Mouse (Mus musculus): Measurements from ENCODE around the gene Camk1d. TPM values are rescaled to one million over a fixed set of nuclear protein-coding genes. Genes with fewer than 3 reads are reported as not detected.

Gene Camk1d
- 10 to 100 TPM in 1 of 3 experiments, 1 to 10 TPM in 2; 8.0 to 13.0 (median 9.3) TPM for polyA plus RNA-seq (2017; shearing (Covaris generic))

DNA sequence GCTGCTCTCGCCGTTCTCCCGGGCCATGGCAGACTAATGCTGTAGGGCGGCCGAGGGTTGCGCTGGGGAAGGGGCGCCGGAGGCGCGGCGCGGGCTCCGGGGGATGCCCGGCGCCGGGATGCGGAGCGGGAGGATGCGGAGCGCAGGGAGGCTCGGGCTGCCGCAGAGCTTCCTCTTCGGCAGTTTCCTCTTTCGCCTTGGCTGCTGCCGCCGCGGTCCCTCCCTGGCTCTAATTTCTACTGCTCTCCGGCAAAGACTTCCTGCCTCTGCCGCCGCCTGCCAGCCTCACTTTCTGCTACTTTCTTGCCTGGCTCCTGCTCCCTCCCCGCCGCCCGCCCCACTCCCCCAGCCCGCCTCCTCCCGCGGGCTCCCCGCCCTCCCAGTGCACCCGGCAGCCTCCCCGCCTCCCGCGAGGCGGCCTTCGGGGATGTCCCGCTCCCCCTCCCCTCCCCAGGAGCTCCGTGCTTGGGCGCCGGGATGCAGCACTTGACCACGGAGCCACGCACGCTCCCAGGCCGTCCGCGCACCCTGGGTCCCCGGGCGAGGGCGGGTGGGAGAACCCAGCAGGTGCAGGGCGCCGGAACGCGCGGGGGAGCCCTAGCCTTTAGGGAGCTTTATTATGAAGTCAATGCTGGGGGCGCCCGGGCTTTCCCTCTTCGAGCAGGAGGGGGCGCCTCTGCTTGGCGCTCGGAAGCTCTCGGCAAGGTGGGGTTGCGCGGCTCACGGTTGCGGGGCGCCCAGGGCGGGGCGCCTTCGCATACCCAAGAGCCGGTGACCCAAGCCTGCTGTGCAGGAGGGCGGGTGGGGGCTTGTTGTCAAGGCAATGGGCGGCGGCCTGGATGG is at the start of gene Camk1d:
Gene Camk1d (minus strand): TSS at position 305 of the 843 bp plus-strand sequence.
- ATAC-seq: peak; percentile 64

DNA sequence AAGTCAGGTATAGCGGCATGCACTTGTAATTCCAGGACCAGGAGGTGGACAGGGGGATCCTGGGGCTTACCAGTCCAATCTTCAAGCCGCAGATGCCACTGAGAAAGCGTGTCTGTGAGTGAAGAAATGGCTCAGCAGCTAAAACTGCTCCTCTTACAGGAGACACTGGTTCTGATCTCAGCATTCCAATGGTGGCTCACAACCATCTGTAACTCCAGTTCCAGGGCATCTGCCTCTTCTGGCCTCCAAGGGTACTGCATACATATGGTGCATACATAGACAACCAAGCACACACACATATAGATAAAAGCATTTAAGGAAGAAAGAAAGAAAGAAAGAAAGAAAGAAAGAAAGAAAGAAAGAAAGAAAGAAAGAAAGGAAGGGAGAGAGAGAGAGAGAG is 47.7 kb upstream of the Camk1d start:
- ATAC-seq: no peak

DNA sequence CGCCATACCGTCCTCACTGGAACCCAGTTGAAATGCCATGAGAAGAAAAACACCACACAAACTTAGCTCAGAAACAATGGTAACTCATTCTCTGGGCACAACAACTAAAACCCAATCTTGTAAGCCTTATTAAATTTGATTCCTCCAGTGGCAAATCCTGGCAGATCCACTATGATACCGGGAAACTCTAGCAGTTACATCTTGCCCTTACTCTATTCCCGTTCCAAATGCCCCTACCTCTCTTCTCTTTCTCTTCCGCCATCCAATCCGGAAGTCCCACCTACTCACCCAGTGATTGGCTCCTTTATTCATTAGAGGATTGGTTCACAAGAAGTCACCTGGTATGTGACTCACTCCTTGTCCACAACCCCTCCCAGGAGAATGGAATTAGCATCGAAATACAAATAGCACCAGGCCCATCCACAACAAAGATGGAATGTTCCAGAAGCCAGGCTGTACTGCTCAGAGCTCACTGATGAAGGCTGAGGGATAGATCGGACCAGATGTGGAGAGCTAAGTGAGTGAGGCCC is 46.2 kb upstream of the Camk1d start:
- no peak for ATAC-seq

DNA sequence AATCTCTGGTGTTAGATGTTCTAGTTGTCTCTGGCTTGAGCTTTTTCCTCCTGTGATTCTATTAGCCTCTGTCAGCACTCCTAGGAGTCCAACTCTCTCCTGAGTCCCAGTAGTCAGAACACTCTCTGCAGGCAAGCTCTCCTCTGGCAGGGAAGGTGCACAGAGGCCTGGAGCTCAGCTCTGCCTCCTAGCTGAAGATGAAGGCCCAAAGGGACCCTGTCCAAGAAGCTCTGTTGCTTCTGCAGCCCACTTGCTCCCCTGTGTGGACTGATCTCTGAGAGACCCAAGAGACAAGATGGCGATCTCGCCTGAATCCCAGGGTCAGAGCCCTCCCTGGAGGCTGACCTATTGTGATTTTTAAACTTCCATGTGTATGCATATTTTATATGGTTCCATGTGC is 44.3 kb upstream of the Camk1d start:
- ATAC-seq: no peak

DNA sequence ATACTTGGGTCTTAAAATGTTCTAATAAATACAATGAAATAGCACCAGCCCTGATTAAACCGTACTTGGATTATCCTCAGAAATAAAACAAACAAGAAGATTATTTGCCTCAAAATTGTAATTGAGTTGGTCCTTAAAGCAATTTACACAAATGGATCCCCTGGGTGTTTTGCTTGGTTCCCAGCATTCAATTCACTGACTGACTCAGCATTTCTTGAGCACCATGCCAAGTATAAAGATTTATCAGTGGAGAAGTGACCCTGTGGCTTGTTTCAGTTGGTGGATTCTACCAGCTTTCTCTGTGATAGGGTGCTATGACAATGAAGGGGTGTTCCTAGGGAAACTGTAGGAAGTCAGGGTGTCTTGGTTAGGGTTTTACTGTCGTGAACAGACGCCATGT is 36.6 kb upstream of the Camk1d start:
- no peak for ATAC-seq

DNA sequence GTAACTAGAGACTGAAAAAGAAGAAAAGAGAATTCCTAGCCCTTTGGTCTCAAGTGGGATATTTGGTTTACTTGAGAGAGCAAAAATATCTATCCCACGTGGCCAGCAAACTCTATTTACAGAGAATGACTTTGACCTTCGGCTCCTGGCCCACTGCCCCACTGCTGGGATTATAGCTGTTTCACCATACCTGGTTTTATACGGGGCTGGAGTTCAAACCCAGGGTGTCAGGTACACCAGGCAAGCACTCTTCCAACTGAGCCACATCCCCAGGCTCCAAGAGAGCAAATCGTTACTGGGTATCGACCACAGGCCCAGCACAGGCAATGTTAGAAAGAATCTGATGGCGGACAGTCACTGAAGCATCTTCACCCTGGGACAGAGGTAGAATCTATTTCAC is 34.9 kb upstream of the Camk1d start:
- no peak for ATAC-seq

DNA sequence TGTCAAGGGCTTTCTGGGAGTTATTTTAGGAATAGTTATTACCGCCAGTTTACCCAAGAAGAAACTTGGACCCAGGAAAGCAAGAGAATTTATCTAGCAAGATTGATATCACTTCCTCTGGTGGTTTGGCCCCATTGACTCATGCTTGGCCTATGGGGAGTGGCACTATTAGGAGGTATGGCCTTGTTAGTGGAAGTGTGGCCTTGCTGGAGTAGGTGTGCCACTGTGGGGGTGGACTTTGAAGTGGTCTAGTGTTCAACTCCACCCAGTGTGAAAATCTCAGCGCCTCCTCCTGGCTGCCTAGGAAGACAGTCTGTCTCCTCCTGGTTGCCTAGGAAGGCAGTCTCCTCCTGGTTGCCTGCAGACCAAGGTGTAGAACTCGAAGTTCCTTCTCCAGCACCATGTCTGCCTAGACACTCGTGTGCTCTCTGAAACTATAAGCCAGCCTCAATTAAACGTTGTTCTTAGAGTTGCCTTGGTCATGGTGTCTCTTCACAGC is 33.3 kb upstream of the Camk1d start:
- ATAC-seq: no peak

DNA sequence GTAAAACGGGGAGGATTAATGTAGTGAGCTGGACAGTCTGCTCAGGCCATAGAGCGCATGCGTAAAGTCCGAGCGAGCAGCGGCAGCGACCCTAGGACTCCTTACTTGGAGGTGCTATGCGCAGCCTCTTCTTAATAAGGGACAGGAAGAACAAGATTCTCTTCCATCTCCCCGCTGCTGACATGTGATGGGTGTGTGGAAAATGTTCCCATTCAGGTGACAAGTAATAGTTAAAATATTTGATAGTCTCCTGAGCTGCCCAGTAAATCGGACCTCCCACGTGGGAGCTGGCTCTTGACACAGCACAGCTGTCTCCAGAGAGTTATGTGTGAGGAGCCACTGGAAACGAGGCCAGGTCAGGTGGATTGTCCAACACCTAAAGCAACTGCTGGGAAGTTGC is 32.2 kb upstream of the Camk1d start:
- no peak for ATAC-seq

DNA sequence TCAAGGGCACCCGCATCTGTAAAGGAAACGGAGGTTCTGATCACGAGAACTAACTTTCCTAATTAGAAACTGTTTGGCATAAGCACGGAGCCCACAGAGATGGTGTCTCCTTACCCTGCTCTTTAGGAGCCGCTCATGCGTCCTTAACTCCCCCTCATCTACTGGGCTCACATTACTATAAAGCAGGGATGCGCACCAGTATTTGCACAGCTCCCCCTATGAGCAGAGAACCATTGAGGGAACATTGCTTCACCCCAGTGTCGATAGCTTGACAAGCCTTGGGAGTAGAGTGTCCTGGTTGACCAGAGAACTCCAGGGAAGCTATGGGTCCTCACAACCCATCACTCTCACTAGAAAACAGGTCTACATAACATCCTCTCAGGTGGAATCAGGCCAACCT is 29.6 kb upstream of the Camk1d start:
- ATAC-seq: no peak

DNA sequence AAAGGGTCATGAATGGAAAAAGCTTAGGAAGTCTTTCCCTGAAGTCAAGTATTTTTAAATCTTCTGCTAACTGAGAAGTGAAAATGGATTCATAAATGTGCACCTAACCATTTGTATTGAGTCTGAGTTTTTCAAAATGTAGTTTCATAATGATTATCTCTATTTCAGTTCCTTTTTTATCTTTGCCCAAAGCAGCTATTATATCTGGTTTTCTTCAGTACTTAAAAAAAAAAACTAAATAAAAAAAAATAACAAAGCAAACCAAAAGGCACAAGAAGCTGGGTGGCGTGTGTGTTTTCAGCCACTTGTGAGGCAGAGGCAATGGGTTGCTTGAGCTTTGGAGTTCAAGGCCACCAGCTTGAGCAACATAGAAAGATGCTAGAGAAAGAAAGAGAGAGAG is 26.6 kb upstream of the Camk1d start:
- ATAC-seq: no peak

DNA sequence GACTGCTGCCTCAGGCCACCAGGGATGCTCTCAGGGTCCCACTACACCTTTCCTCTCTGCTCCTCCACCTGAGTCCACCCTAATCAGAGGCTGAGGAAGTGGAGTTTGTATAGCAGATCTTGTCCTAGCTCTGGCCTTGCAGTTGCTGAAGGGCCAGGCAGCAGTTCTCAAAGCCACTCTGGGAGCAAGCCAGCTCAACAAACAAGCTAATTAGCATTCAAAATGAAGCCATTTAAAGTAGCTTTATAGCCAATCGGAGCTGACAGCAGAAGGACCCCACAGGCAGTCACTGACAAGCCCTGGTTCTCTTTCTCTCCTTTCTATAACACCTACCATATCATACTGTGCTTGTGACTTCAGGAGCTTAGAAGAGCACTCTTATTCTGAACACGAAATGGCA is 21.6 kb upstream of the Camk1d start:
- ATAC-seq: no peak

DNA sequence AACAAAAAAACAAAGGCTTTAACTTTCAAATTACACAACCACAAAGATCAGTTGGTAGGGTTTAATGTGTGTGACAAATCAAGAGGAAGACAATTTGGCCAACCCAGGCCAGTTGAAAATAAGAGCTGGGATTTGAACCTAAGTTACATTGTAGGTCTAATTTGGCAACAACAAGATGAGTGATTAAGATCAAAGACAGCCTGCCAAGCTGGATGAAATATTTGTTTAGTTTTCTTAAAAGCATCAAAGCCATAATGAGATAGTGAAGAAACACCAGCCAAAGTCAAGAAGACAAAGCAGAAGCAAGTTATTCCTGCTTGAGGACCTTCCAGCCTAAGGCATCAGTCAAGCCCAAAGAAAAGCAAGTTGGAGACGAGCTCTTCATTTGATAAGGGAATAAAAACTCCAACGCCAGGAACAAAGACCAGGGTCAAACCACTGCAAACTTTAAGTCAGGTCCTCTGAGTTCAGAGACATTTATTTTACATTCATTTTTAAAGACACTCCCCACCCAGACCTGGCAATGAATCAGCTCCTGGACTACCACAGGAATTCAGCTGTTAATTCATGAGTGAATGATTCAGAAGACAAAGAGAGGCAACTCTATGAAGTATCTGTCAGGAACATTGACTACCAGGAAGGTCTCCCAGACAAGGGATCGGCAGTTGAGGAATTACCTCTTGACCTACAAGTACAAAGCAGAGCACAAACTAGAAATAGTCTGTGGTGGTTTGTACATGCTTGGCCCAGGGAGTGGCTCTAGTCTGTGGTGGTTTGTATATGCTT is 19.2 kb upstream of the Camk1d start:
- ATAC-seq: no peak

DNA sequence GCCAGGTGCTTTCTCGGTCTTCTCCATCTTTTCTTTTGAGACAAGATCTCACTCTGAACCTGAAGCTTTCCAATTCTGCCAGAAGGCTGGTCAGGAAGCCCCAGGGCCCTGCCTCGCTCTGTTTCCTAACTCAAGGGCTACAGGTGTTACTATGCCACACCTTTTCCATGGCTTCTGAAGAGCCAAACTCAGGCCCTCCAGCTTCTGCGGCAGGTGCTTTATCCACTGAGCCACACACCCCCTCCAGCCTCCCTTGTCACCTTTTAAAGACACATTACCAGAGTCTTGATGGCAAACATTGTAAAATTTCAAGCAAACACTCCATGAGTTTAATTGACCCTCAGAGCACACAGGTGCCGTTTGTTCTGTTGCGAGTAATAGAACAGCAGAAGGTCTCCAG is 17.7 kb upstream of the Camk1d start:
- ATAC-seq: no peak

DNA sequence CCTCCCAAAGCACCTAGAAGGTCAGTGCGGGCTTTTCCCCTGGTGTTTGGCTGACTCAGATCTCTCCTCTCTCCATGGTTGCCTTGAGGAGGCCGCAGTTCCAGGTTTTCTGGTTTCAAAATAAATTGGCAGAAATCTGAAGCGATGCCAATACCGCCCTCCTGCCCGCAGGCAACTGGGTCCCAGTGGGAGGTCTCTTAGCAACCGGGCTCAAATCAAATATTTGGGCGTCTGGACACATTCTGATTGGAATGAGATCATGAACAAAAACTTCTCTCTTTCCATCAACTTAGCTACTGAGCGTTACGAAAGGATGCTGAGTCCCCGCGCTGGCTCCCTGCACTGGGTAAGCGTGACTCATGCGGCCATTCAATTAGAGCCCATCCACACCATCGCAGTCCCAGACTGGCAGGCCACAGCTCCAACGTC is 16.1 kb upstream of the Camk1d start:
- no peak for ATAC-seq

DNA sequence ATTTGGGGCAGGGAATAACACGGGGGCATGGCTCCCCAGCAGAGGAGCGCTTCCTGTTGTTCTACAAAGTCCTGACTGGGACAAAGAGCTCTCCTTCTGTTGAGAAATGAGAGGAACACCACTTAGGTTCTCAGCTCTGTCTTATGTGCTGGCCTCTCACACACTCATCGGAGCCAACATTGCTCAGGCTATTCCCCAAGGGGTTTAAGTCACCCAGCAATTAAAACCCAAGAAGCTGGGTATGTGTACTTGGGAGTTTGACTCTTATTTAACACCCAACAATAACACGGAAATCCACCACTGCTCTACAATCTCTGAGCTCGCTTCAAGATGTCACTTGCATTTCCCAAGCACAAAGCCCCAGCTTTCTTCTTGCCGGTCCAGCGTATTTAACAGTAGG is 15.6 kb upstream of the Camk1d start:
- ATAC-seq: no peak

DNA sequence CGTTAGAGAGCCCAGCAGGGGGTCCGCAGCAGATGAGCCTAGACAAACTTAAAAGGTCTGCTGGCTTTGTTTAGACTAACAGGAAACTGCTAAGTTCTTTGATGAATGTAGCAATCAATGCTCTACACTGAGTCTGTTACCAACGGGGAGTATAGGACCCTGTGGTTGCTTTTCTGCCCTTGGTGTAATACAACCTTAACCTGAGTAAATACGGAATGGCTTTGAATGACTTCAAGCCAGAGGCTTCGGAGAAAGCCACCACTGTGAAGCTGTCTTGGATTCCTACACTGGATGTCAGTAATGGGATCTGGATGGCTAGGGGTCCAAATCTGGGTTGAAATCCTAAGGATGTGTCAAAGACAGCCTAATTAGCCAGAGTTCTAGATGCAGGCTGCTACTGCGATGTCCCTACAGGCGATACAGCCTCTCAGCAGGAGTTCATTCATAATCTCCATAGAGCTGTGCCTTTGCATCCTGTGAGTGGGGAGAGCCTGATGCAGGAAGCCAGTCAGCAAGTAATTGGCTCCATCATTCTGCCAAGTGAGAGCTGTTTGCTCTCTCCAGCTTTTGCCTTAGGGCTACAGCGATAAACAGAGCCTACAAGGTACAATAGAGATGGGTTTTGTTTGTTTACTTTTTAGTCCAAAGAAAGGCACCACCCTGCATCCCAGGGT is 10.8 kb upstream of the Camk1d start:
- no peak for ATAC-seq

DNA sequence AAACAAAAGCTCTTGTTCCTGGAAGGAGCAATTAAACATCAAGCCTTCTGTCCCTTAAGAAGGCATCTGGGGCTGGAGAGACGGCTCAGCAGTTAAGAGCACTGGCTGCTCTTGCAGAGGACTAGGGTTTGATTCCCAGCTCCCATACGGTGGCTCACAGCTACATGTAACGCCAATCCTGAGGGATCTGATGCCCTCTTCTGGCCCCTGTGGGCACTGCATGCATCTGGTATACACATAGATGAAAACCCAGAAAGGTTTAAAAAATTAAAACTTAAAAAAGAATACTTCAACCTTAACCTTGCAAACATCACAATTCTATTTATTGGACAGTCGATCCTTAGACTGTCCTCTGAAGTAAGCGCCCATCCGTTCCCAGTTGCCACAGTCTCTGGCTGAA is 3.4 kb upstream of the Camk1d start:
- no peak for ATAC-seq

DNA sequence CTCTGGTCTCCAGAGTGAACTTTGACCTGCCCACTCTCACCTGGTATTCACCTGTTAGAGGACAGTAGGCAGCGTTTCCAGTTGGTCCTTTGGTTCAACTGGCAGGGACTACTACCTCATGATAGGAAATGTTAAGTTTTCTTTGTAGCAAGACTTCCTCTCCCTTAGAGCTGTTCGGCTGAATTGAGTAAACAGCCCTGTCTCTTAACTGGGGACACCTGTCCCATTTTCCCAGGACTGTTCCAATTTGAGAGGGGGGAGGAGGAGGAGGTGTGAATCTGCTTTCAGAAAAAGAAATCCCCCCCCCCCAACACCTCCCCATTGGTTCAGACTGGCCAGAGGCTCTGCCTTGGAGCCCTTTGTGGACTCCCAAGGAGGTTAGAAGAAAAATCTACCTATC is 1.2 kb upstream of the Camk1d start:
- ATAC-seq: no peak

DNA sequence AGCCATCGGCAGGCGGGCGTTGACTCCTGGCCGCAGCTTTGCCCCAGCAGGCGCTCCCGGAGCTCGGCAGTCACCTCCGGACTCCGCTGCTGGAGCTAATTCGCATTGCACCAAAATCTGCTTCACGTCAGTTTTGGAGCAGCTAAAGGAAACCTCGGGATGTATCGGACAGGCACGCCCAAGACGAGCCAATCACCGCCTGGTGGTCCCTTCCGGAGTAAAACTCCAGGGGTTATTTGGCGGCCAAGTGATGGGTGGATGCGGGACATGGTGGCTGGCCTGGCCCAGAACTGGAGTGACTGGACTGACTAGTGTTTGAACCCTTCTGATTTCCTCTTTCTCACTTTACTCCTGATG is 717 bp upstream of the Camk1d start:
- ATAC-seq: no peak

DNA sequence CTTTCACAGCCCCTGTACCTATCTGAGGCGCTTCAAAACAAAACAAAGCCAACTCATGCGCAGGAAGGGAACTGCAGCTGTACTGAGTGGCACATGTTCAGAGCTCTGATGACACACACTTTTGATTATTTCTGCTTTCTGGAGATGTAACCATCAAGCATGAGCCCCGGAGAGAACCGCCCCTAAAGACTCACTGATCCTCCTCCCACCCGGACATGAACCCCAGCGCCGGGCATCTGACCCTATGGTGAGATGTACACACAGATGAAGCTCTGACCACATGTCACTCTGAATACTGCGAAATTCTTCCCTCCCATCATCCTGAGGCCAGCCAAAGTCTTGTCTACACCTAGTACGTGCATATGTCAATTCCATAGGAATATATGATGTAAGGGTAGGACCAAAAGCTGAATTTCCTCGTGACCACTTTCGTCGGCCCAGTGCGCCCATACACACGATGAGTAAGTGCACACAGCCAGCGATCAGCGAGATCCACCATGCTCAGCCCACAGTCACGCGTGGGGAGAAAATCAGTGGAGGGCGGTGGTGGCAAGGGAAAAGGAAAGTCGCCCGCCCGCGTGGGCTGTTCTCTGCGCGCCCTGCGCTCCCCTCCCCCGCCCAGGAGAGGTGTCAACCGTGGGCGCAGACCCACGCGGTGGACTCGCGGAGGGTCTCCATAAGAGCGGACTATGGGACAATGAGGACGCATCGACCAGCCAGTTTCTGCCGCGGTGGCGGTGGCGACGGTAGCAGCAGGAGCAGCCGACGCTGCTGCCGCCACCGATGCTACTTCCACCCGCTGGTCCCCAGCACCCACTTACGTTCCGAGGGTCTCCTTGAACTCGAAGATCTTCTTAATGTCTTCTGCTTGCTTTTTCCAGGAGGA is 747 bp downstream of the Camk1d start:
- ATAC-seq: peak; percentile 47

DNA sequence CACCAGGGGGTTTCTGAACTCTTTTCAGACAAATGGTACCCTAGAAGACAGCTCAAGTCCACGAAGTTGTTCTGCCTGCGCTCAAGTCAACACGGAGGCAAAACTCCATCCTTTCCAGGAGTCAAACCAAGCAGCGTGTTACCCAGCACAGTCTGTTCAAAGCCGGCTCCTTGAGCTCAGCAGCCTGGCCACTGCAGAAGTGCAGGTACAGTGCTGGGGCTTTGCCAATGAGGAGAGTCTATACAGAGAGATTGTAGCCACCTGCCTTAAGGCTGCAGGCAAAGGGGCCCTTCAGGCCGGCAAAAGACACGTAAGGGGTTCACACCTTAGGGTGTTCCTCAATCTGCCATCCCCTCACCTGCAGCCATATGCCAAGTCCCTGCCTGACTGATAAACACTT is 2.1 kb downstream of the Camk1d start:
- no peak for ATAC-seq

DNA sequence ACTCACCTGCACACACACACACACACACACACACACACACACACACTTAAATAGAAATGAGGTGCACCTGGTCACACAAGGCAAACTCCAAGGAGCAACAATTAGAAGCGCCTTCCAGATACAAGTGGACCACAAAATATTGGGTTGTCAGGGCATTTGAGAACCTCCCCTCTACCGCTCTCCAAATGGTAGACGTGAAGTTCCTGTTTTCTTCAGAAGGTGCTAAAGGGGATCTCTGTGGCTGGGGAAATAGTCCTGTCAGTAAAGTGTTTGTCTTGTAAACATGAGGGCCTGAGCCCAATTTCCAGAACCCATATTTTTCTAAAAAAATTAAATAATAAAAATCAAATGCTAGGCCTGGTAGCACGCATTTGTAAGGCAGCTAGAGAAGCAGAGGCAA is 4.4 kb downstream of the Camk1d start:
- no peak for ATAC-seq

Measured in inflammation-experienced regulatory T-cells, adult 6 months (primary cell).